ENCODE assay signal across 8 mouse cellular contexts in genomic region chr13:102693341-102693801, GRCm38 (mm10). TPM values are rescaled to one million over a fixed set of nuclear protein-coding genes. Genes with fewer than 3 reads are reported as not detected.
DNase-seq lines count a peak whose midpoint lies in the region; ATAC-seq lines count a peak whose summit lies in the region.

Gene Cd180, plus strand, starts transcription at chr13:102693558.

- peak; percentile 35 to 38 for DNase-seq in heart, adult 18-20 months
- peak; percentile 91 for DNase-seq in A20 (ENCODE audit: low read depth, low spot score)
- peak; percentile 45 for DNase-seq in testis, postnatal 10 days (ENCODE audit: low spot score)
- no peak for DNase-seq in ovary, postnatal 36 days (ENCODE audit: low spot score)
- DNase-seq in urinary bladder, postnatal 36 days (ENCODE audit: low spot score in 2 of 2): no peak

- no peak for ATAC-seq in heart, embryonic 11.5 days (replicated peaks; ENCODE audit: insufficient number of reproducible peaks, low FRiP score, low TSS enrichment)
- ATAC-seq in erythroblast, adult 5-6 weeks (replicated peaks; ENCODE audit: low FRiP score, poor library complexity, severe bottlenecking): no peak
- ATAC-seq in lung, embryonic 16.5 days (ENCODE audit: low read depth): peak; percentile 69

- WGBS in heart, embryonic 11.5 days (ENCODE audit: insufficient replicate concordance): 70% methylated on average over 8 of the region's 8 CpGs
- 49% methylated on average over 8 of the region's 8 CpGs for WGBS in lung, embryonic 16.5 days

- H3K9ac ChIP-seq in heart, embryonic 11.5 days (ENCODE audit: low read depth, low read length): no peak within 1 kb of the TSS
- H3K9ac ChIP-seq in lung, embryonic 16.5 days (ENCODE audit: low read length): no peak within 1 kb of the TSS

- H3K36me3 ChIP-seq in heart, embryonic 11.5 days (ENCODE audit: control insufficient read depth, insufficient read depth, low read length): no peaks in the 10 kb centered on the region
- H3K36me3 ChIP-seq in lung, embryonic 16.5 days (ENCODE audit: control insufficient read depth, insufficient read depth, low read length): no peaks in the 10 kb centered on the region

- H3K4me1 ChIP-seq in heart, embryonic 11.5 days (ENCODE audit: control insufficient read depth, insufficient read depth, low read length): 0 out of 2 replicates have a peak, but pooled peaks cover 3% of the 10 kb centered on the region
- peaks cover 8% of the 10 kb centered on the region for H3K4me1 ChIP-seq in lung, embryonic 16.5 days (replicated peaks; ENCODE audit: control insufficient read depth, insufficient read depth, low read length)

- no peak within 1 kb of the TSS for H3K4me3 ChIP-seq in heart, embryonic 11.5 days (ENCODE audit: low read depth, low read length)
- no peak within 1 kb of the TSS for H3K4me3 ChIP-seq in lung, embryonic 16.5 days (ENCODE audit: low read length)

- no peak within 1 kb of the TSS for H3K4me2 ChIP-seq in heart, embryonic 11.5 days
- no peak within 1 kb of the TSS for H3K4me2 ChIP-seq in lung, embryonic 16.5 days (ENCODE audit: low read depth, low read length)

- no peaks in the 10 kb centered on the region for H3K27me3 ChIP-seq in heart, embryonic 11.5 days (ENCODE audit: control insufficient read depth, insufficient read depth, low read length)
- no peaks in the 10 kb centered on the region for H3K27me3 ChIP-seq in lung, embryonic 16.5 days (ENCODE audit: control insufficient read depth, insufficient read depth, low read depth, low read length)

- H3K27ac ChIP-seq in heart, embryonic 11.5 days (ENCODE audit: low read depth, low read length): no peak within 1 kb of the TSS
- H3K27ac ChIP-seq in lung, embryonic 16.5 days (ENCODE audit: low read length): no peak within 1 kb of the TSS; the same call in 1 of the 2 replicates

- no peaks in the 10 kb centered on the region for H3K9me3 ChIP-seq in heart, embryonic 11.5 days (replicated peaks; ENCODE audit: control insufficient read depth, low read length)
- no peaks in the 10 kb centered on the region for H3K9me3 ChIP-seq in lung, embryonic 16.5 days (ENCODE audit: control insufficient read depth, low read length)

RNA-seq across cellular contexts. Expression of gene Cd180, which starts in this region (rescaled TPM):
- total RNA-seq in heart, adult 18-20 months (2021): 1 to 10 TPM in 1 of 2 experiments, under 1 TPM in 1; 0.57 to 2.2 TPM
- polyA plus RNA-seq in heart, embryonic 11.5 days (2014; fragmentation: Nextera tagmentation; extraction: Ambion mirVana): 0.39 and 0.49 TPM in 2 replicates
- total RNA-seq in erythroblast, adult 5-6 weeks (2015; ENCODE audit: low replicate concordance): 24.0 and 31.1 TPM in 2 replicates
- total RNA-seq in erythroblast, adult 5-6 weeks (2017; ENCODE audit: low replicate concordance): 3.1 and 17.4 TPM in 2 replicates
- polyA plus RNA-seq in lung, embryonic 16.5 days (2015; fragmentation: Nextera tagmentation; extraction: Ambion mirVana): 0.44 and 0.64 TPM in 2 replicates

Comparison
In these comparisons a context has a peak if more than half of its experiments do, and no peak if none do; other contexts are left out.
1. Peak in ATAC-seq in lung, embryonic 16.5 days; RNA of the gene not detected or under 1 TPM.
2. DNase-seq: peak in heart, adult 18-20 months (2 of 2), A20 (single experiment) and testis, postnatal 10 days (single experiment); none in ovary, postnatal 36 days (single experiment) and urinary bladder, postnatal 36 days (0 of 2).